Mouse (Mus musculus): ENCODE measurements around the gene Tmem135. TPM values are rescaled to one million over a fixed set of nuclear protein-coding genes. Genes with fewer than 3 reads are reported as not detected.

Gene Tmem135
- total and polyA plus RNA-seq, 3 experiments, result 27.2 to 45.1 (median 43.2) TPM

- Histone ChIP-seq H3K9ac (ENCODE audit: low read depth, low read length) (no peak overlapping the region), H3K27ac (peak overlapping the region; percentile 3; the same call in 1 of the 2 replicates), H3K27me3 (ENCODE audit: control insufficient read depth, insufficient read depth, low read length) (no peaks in the 10 kb centered on the region), H3K79me2 (replicated peaks; ENCODE audit: control insufficient read depth, insufficient read depth, low read length) (no peaks in the 10 kb centered on the region), H3K36me3 (ENCODE audit: control insufficient read depth, insufficient read depth, low read length) (peaks cover 5% of the 10 kb centered on the region), H3K4me1 (ENCODE audit: control insufficient read depth, insufficient read depth, low read length) (peaks cover 2% of the 10 kb centered on the region), H3K4me3 (no peak overlapping the region)
- peak in 1 of 2 experiments; percentile 19 for DNase-seq
- 37% methylated on average over 7 of the region's 7 CpGs for WGBS
- no peak for TF ChIP-seq POLR2A (IDR thresholded peaks at IDR 0.05; ENCODE audit: insufficient read depth, low read depth, low read length)
- TF ChIP-seq CTCF (IDR thresholded peaks at IDR 0.05), result no peak
- TF ChIP-seq EP300 (IDR thresholded peaks at IDR 0.05; ENCODE audit: insufficient read depth, low read depth, low read length), result no peak
- intact Hi-C loops (cut with DNase I), result no loop called here
Measured at GRCm38 (mm10) chr7:89248135-89248850, 155.7 kb downstream of the Tmem135 start.

GRCm38 (mm10) chr7:89247012-89247710, 156.9 kb downstream of the Tmem135 start:
- Histone ChIP-seq H3K79me2 (replicated peaks; ENCODE audit: control insufficient read depth, insufficient read depth, low read length) (no peaks in the 10 kb centered on the region), H3K9ac (ENCODE audit: low read depth, low read length) (no peak overlapping the region), H3K36me3 (ENCODE audit: control insufficient read depth, insufficient read depth, low read length) (peaks cover 5% of the 10 kb centered on the region), H3K27me3 (ENCODE audit: control insufficient read depth, insufficient read depth, low read length) (no peaks in the 10 kb centered on the region), H3K27ac (no peak overlapping the region), H3K4me1 (ENCODE audit: control insufficient read depth, insufficient read depth, low read length) (peaks cover 2% of the 10 kb centered on the region), H3K4me3 (no peak overlapping the region)
- no peak for TF ChIP-seq POLR2A (IDR thresholded peaks at IDR 0.05; ENCODE audit: insufficient read depth, low read depth, low read length)
- no peak for TF ChIP-seq CTCF (IDR thresholded peaks at IDR 0.05)
- TF ChIP-seq EP300 (IDR thresholded peaks at IDR 0.05; ENCODE audit: insufficient read depth, low read depth, low read length), result no peak
- no peak for DNase-seq
- 95% methylated on average over 2 of the region's 2 CpGs for WGBS
- intact Hi-C loops (cut with DNase I), result no loop called here

- H3K27ac ChIP-seq, result no peak overlapping the region
- H3K4me3 ChIP-seq, result no peak overlapping the region
- WGBS, result 76% methylated on average over 4 of the region's 4 CpGs
- TF ChIP-seq EP300 (IDR thresholded peaks at IDR 0.05; ENCODE audit: insufficient read depth, low read depth, low read length) (no peak), CTCF (IDR thresholded peaks at IDR 0.05) (no peak), POLR2A (IDR thresholded peaks at IDR 0.05; ENCODE audit: insufficient read depth, low read depth, low read length) (no peak)
- no peaks in the 10 kb centered on the region for H3K79me2 ChIP-seq (replicated peaks; ENCODE audit: control insufficient read depth, insufficient read depth, low read length)
- no peaks in the 10 kb centered on the region; the same call in 1 of the 2 replicates for H3K4me1 ChIP-seq (ENCODE audit: control insufficient read depth, insufficient read depth, low read length)
- H3K9ac ChIP-seq (ENCODE audit: low read depth, low read length), result no peak overlapping the region
- no peak for DNase-seq
- H3K36me3 ChIP-seq (ENCODE audit: control insufficient read depth, insufficient read depth, low read length), result no peaks in the 10 kb centered on the region; the same call in 1 of the 2 replicates
- no peaks in the 10 kb centered on the region for H3K27me3 ChIP-seq (ENCODE audit: control insufficient read depth, insufficient read depth, low read length)
- intact Hi-C loops (cut with DNase I), result no loop called here
Measured at GRCm38 (mm10) chr7:89242565-89242964, 161.5 kb downstream of the Tmem135 start.

GRCm38 (mm10) chr7:89242143-89242542, 161.9 kb downstream of the Tmem135 start:
- H3K9ac ChIP-seq (ENCODE audit: low read depth, low read length), result no peak overlapping the region
- DNase-seq, result no peak
- H3K36me3 ChIP-seq (ENCODE audit: control insufficient read depth, insufficient read depth, low read length), result peaks cover under 1% of the 10 kb centered on the region
- H3K79me2 ChIP-seq (replicated peaks; ENCODE audit: control insufficient read depth, insufficient read depth, low read length), result no peaks in the 10 kb centered on the region
- 66% methylated on average over 2 of the region's 2 CpGs for WGBS
- TF ChIP-seq CTCF (IDR thresholded peaks at IDR 0.05) (no peak), EP300 (IDR thresholded peaks at IDR 0.05; ENCODE audit: insufficient read depth, low read depth, low read length) (no peak), POLR2A (IDR thresholded peaks at IDR 0.05; ENCODE audit: insufficient read depth, low read depth, low read length) (no peak)
- H3K27me3 ChIP-seq (ENCODE audit: control insufficient read depth, insufficient read depth, low read length), result no peaks in the 10 kb centered on the region
- H3K4me1 ChIP-seq (ENCODE audit: control insufficient read depth, insufficient read depth, low read length), result no peaks in the 10 kb centered on the region; the same call in none of the 2 replicates
- no peak overlapping the region for H3K27ac ChIP-seq
- no peak overlapping the region for H3K4me3 ChIP-seq
- intact Hi-C loops (cut with DNase I), result no loop called here

- no peak for DNase-seq
- no peak overlapping the region for H3K9ac ChIP-seq (ENCODE audit: low read depth, low read length)
- intact Hi-C loops (cut with DNase I), result no loop called here
- no peak overlapping the region for H3K27ac ChIP-seq
- H3K27me3 ChIP-seq (ENCODE audit: control insufficient read depth, insufficient read depth, low read length), result no peaks in the 10 kb centered on the region
- TF ChIP-seq POLR2A (IDR thresholded peaks at IDR 0.05; ENCODE audit: insufficient read depth, low read depth, low read length), result no peak
- TF ChIP-seq CTCF (IDR thresholded peaks at IDR 0.05), result no peak
- no peak for TF ChIP-seq EP300 (IDR thresholded peaks at IDR 0.05; ENCODE audit: insufficient read depth, low read depth, low read length)
- H3K79me2 ChIP-seq (replicated peaks; ENCODE audit: control insufficient read depth, insufficient read depth, low read length), result no peaks in the 10 kb centered on the region
- WGBS, result 96% methylated on average over 4 of the region's 4 CpGs
- H3K36me3 ChIP-seq (ENCODE audit: control insufficient read depth, insufficient read depth, low read length), result peaks cover 11% of the 10 kb centered on the region
- no peaks in the 10 kb centered on the region; the same call in none of the 2 replicates for H3K4me1 ChIP-seq (ENCODE audit: control insufficient read depth, insufficient read depth, low read length)
- H3K4me3 ChIP-seq, result no peak overlapping the region
Measured at GRCm38 (mm10) chr7:89239592-89239991, 164.4 kb downstream of the Tmem135 start.

GRCm38 (mm10) chr7:89236592-89236991, 167.4 kb downstream of the Tmem135 start:
- intact Hi-C loops (cut with DNase I), result no loop called here
- no peak for TF ChIP-seq POLR2A (IDR thresholded peaks at IDR 0.05; ENCODE audit: insufficient read depth, low read depth, low read length)
- no peak for TF ChIP-seq EP300 (IDR thresholded peaks at IDR 0.05; ENCODE audit: insufficient read depth, low read depth, low read length)
- H3K27me3 ChIP-seq (ENCODE audit: control insufficient read depth, insufficient read depth, low read length), result no peaks in the 10 kb centered on the region
- peaks cover 2% of the 10 kb centered on the region for H3K79me2 ChIP-seq (replicated peaks; ENCODE audit: control insufficient read depth, insufficient read depth, low read length)
- peaks cover 11% of the 10 kb centered on the region for H3K36me3 ChIP-seq (ENCODE audit: control insufficient read depth, insufficient read depth, low read length)
- H3K4me3 ChIP-seq, result no peak overlapping the region
- no peak for DNase-seq
- H3K27ac ChIP-seq, result no peak overlapping the region
- WGBS, result 70% methylated on average over 2 of the region's 2 CpGs
- H3K9ac ChIP-seq (ENCODE audit: low read depth, low read length), result no peak overlapping the region
- H3K4me1 ChIP-seq (ENCODE audit: control insufficient read depth, insufficient read depth, low read length), result peaks cover 1% of the 10 kb centered on the region

Measured in heart, adult 2 months (tissue).